Mouse (Mus musculus) kidney, adult 2 months (tissue): ENCODE measurements around the gene Znrf3. TPM values are rescaled to one million over a fixed set of nuclear protein-coding genes. Genes with fewer than 3 reads are reported as not detected.

ENCODE experiments used
- DNase-seq: peaks from one replicate; pipeline ENCODE4 v3.0.0; 2021
- H3K27ac ChIP-seq: fragments of 200-500 bp; 2 replicates; pipeline ENCODE4 v1.5.1; 2012; ENCODE audit warnings: low read depth, low read length, control low read depth, inconsistent platforms; ENCODE audit not compliant: insufficient read depth
- H3K27me3 ChIP-seq: fragments of 200-500 bp; replicated peaks from 2 replicates; pipeline ENCODE4 v1.6.1; 2012; ENCODE audit warnings: mild to moderate bottlenecking, moderate library complexity, low read length, inconsistent platforms; ENCODE audit not compliant: control insufficient read depth, insufficient read depth
- H3K36me3 ChIP-seq: fragments of 200-500 bp; 2 replicates; pipeline ENCODE4 v1.6.1; 2012; ENCODE audit warnings: mild to moderate bottlenecking, moderate library complexity, low read length, inconsistent platforms; ENCODE audit not compliant: control insufficient read depth, insufficient read depth
- H3K4me1 ChIP-seq: fragments of 200-500 bp; 2 replicates; pipeline ENCODE4 v1.6.1; 2011; ENCODE audit warnings: low read length; ENCODE audit not compliant: control insufficient read depth, insufficient read depth
- H3K4me3 ChIP-seq: fragments of 200-500 bp; 2 replicates; pipeline ENCODE4 v1.5.1; 2011; ENCODE audit warnings: mild to moderate bottlenecking, low read depth, low read length, control low read depth; ENCODE audit not compliant: insufficient read depth
- CTCF ChIP-seq: fragments of 200-500 bp; conservative IDR thresholded peaks from 2 replicates; pipeline ENCODE4 v1.5.1; 2011; ENCODE audit warnings: low read depth, mild to moderate bottlenecking, control low read depth, low read length, moderate library complexity, mixed read lengths; ENCODE audit not compliant: insufficient read depth, insufficient read length
- POLR2A ChIP-seq: fragments of 200-500 bp; IDR thresholded peaks from one replicate; pipeline ENCODE4 v1.6.1; 2011; ENCODE audit warnings: low read depth, low read length, control low read depth
- WGBS: fragments of 180-500 bp; shearing (Covaris S2); methylation state at CpG from one replicate; pipeline ENCODE4 v1.1.7; 2018; 5-methylcytosine and 5-hydroxymethylcytosine counted together
- polyA plus RNA-seq: library from polyadenylated mRNA; depleted of rRNA; stranded (reverse); fragments of >200 nt; gene quantifications from 2 replicates; pipeline ENCODE4 v1.2.3, GENCODE M21; 2012

Gene Znrf3
- polyA plus RNA-seq, 1 experiment, result 6.2 TPM

GRCm38 (mm10) chr11:5415617-5416338 is 28.9 kb downstream of the Znrf3 start:
- no peaks in the 10 kb centered on the region for H3K27me3 ChIP-seq
- whole genome bisulfite sequencing, result 19% methylated on average over 6 of the region's 6 CpGs
- H3K4me1 ChIP-seq, result peaks cover 47% of the 10 kb centered on the region
- H3K36me3 ChIP-seq, result no peaks in the 10 kb centered on the region
- TF ChIP-seq CTCF, result no peak
- TF ChIP-seq POLR2A, result no peak
- no peak overlapping the region for H3K4me3 ChIP-seq
- DNase-seq, result peak; percentile 63
- H3K27ac ChIP-seq, result peak overlapping the region; percentile 59

- Histone ChIP-seq H3K4me1 (peaks cover 44% of the 10 kb centered on the region), H3K27me3 (no peaks in the 10 kb centered on the region), H3K36me3 (no peaks in the 10 kb centered on the region), H3K27ac (peak overlapping the region; percentile 59), H3K4me3 (no peak overlapping the region)
- no peak for DNase-seq
- TF ChIP-seq POLR2A, result no peak
- TF ChIP-seq CTCF, result no peak
- 56% methylated on average over 2 of the region's 2 CpGs for whole genome bisulfite sequencing
Observed at GRCm38 (mm10) chr11:5414856-5415616, 29.6 kb downstream of the Znrf3 start.

GRCm38 (mm10) chr11:5412644-5413190 is 31.9 kb downstream of the Znrf3 start:
- no peak for TF ChIP-seq POLR2A
- TF ChIP-seq CTCF, result no peak
- H3K4me3 ChIP-seq, result no peak overlapping the region
- 37% methylated on average over 2 of the region's 2 CpGs for WGBS
- no peaks in the 10 kb centered on the region for H3K36me3 ChIP-seq
- no peaks in the 10 kb centered on the region for H3K27me3 ChIP-seq
- H3K27ac ChIP-seq, result peak overlapping the region; percentile 72; the same call in 1 of the 2 replicates
- H3K4me1 ChIP-seq, result peaks cover 44% of the 10 kb centered on the region
- DNase-seq, result peak; percentile 52

GRCm38 (mm10) chr11:5411577-5411976 is 33.1 kb downstream of the Znrf3 start:
- H3K4me1 ChIP-seq, result peaks cover 40% of the 10 kb centered on the region
- peak; percentile 39 for DNase-seq
- WGBS, result 69% methylated on average over 9 of the region's 9 CpGs

GRCm38 (mm10) chr11:5404180-5404579 is 40.5 kb downstream of the Znrf3 start:
- H3K27ac ChIP-seq, result no peak overlapping the region
- 55% methylated on average over 2 of the region's 2 CpGs for WGBS
- no peak overlapping the region for H3K4me3 ChIP-seq
- TF ChIP-seq POLR2A (no peak), CTCF (no peak)
- DNase-seq, result no peak
- H3K4me1 ChIP-seq, result peaks cover 17% of the 10 kb centered on the region
- no peaks in the 10 kb centered on the region for H3K36me3 ChIP-seq
- H3K27me3 ChIP-seq, result no peaks in the 10 kb centered on the region

More at GRCm38 (mm10) chr11:5411577-5411976, 33.1 kb downstream of the Znrf3 start:
- H3K36me3 ChIP-seq, result no peaks in the 10 kb centered on the region
- no peak overlapping the region for H3K4me3 ChIP-seq
- no peak for TF ChIP-seq CTCF
- no peak for TF ChIP-seq POLR2A
- H3K27ac ChIP-seq, result no peak overlapping the region; the same call in 1 of the 2 replicates
- H3K27me3 ChIP-seq, result no peaks in the 10 kb centered on the region

- 42% methylated on average over 4 of the region's 4 CpGs for WGBS
- Histone ChIP-seq H3K4me3 (no peak overlapping the region), H3K27ac (peak overlapping the region; percentile 29; the same call in 1 of the 2 replicates), H3K27me3 (no peaks in the 10 kb centered on the region), H3K36me3 (no peaks in the 10 kb centered on the region), H3K4me1 (peaks cover 17% of the 10 kb centered on the region)
- TF ChIP-seq POLR2A (no peak), CTCF (no peak)
- DNase-seq, result peak; percentile 86
Observed at GRCm38 (mm10) chr11:5402127-5402733, 42.4 kb downstream of the Znrf3 start.
